Mouse (Mus musculus): ENCODE measurements at regions not wholly inside any gene's neighbourhood (a gene's known extent, or its start where the extent isn't known, plus 50 kb on each side); places are given as distances from the start of the nearest gene placed in this dataset.

GRCm38 (mm10) chr6:103421013-103421933 is 89.1 kb upstream of the Chl1 start:
- no peak for DNase-seq

GRCm38 (mm10) chr6:103430933-103431594 is 79.3 kb upstream of the Chl1 start:
- DNase-seq, result no peak

- DNase-seq, result no peak
Observed at GRCm38 (mm10) chr6:103431595-103431957, 78.8 kb upstream of the Chl1 start.
